Mouse (Mus musculus) MEL (cell line): ENCODE results near the gene Foxo6.

Source experiments
- CTCF ChIP-seq, 3 experiments: IDR thresholded peaks in 2 of 3; conservative IDR thresholded peaks in 1 of 3; 2 replicates each; pipeline ENCODE4 v1.5.1; 2011 to 2012; ENCODE audit warnings: low read length in 3 of 3, low read depth in 2 of 3, mild to moderate bottlenecking in 2 of 3, improper control_type of control experiment in 1 of 3, inconsistent platforms in 1 of 3, mixed read lengths in 1 of 3, moderate library complexity in 1 of 3; ENCODE audit not compliant: control insufficient read depth in 1 of 3, insufficient read depth in 1 of 3, poor library complexity in 1 of 3, severe bottlenecking in 1 of 3
- EP300 ChIP-seq, 2 experiments: IDR thresholded peaks; 2 replicates each; pipeline ENCODE4 v1.6.1; 2011; ENCODE audit warnings: improper control_type of control experiment in 2 of 2, low read length in 2 of 2, low read depth in 1 of 2, mild to moderate bottlenecking in 1 of 2
- HCFC1 ChIP-seq: IDR thresholded peaks from 2 replicates; pipeline ENCODE4 v1.6.1; 2012; ENCODE audit warnings: low read depth, mild to moderate bottlenecking, inconsistent platforms, low read length, improper control_type of control experiment, moderate library complexity
- MAX ChIP-seq: IDR thresholded peaks from 2 replicates; pipeline ENCODE4 v1.6.1; 2011; ENCODE audit warnings: low read length, improper control_type of control experiment
- MAZ ChIP-seq: IDR thresholded peaks from 2 replicates; pipeline ENCODE4 v1.6.1; 2012; ENCODE audit warnings: low read depth, mild to moderate bottlenecking, inconsistent platforms, low read length, improper control_type of control experiment
- MEF2A ChIP-seq: IDR thresholded peaks from 2 replicates; pipeline ENCODE4 v1.6.1; 2014; ENCODE audit warnings: low read depth, mild to moderate bottlenecking, inconsistent platforms, low read length, improper control_type of control experiment; ENCODE audit not compliant: poor library complexity, insufficient replicate concordance, severe bottlenecking; ENCODE audit errors: extremely low read depth
- POLR2A ChIP-seq, 2 experiments: IDR thresholded peaks; 2 replicates each; pipeline ENCODE4 v1.6.1; 2011 to 2012; ENCODE audit warnings: low read length in 2 of 2, mild to moderate bottlenecking in 2 of 2, control low read depth in 1 of 2, improper control_type of control experiment in 1 of 2, low read depth in 1 of 2, moderate library complexity in 1 of 2; ENCODE audit not compliant: control insufficient read depth in 1 of 2, insufficient read depth in 1 of 2, poor library complexity in 1 of 2
- TBP ChIP-seq: IDR thresholded peaks from 2 replicates; pipeline ENCODE4 v1.8.0; 2011; ENCODE audit warnings: low read depth, low read length, improper control_type of control experiment
- ZC3H11A ChIP-seq: IDR thresholded peaks from 2 replicates; pipeline ENCODE4 v1.6.1; 2012; ENCODE audit warnings: low read depth, mild to moderate bottlenecking, inconsistent platforms, low read length, improper control_type of control experiment

DNA sequence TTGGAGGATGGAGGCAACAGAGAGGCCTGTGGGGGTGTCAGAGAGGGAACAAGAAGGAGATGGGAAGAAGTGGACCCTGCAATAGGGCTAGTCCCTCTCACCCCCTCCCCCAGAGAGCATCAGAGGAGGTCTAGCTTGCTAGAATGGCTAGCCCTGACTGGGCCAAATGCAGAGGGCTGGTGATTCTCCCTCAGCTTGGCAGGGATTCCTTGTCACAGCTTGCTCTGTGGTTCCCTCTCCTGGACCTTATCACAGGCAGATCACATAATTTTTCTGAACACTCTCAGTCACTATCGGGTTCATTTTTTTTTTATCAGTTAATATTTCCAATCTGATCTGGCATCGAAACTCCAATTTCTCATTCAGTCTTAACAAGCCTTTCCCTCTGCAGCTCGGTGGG, 46.0 kb downstream of the Foxo6 start:
- no peak for TF ChIP-seq TBP
- no peak for TF ChIP-seq CTCF (IDR thresholded peaks at IDR 0.05 in 2 of 3, conservative IDR thresholded peaks at IDR 0.05 in 1 of 3; ENCODE audit: control insufficient read depth in 1 of 3, insufficient read depth in 1 of 3, low read depth in 2 of 3, low read length in 3 of 3, poor library complexity in 1 of 3, severe bottlenecking in 1 of 3)
- no peak for TF ChIP-seq EP300 (IDR thresholded peaks at IDR 0.05; ENCODE audit: low read depth in 1 of 2, low read length in 2 of 2)
- TF ChIP-seq MAX = no peak
- no peak for TF ChIP-seq MAZ
- TF ChIP-seq ZC3H11A = no peak
- TF ChIP-seq POLR2A (IDR thresholded peaks at IDR 0.05; ENCODE audit: control insufficient read depth in 1 of 2, insufficient read depth in 1 of 2, low read depth in 1 of 2, low read length in 2 of 2, poor library complexity in 1 of 2) = no peak
- TF ChIP-seq MEF2A = no peak
- TF ChIP-seq HCFC1 = no peak
